Mouse (Mus musculus): ENCODE measurements around the gene Ccdc85c.

The Ccdc85c gene

GRCm38 (mm10) chr12:108238395-108239035 lies 36.7 kb downstream of the Ccdc85c start:
- DNase-seq = no peak

DNA sequence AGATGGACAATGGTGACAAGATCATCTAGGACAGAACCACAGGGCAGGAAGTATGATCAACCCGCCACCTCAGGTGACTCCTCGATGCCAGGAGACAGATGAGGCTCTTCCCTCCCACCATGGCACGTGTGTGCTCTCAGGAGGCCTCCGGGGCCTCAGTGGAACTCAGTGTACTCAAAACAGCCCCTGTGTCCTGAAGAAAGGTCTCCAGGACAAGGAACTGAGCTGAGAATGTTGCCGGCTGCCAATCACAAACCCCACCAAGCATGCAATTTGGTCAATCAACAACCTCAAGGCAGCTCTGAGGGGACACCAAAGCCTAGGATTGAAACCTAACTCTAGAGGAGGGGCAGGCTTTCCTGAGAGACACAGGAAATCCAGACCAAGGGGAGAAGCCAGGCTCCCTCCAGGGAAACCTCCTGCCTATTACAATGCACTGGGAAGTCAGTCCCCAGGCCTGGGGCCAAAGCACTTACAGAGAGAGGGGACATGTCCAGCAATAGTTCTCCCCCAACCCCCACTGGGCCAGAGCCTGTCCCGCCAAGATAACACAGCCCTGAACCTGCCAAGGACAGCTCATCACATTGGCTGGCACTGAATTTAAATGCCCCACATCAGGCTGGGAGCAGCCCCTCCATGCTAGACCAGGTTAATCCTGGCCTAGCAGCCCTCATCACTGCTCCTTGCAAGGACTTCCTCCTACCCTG lies 37.8 kb downstream of the Ccdc85c start:
- peak; percentile 78 to 80 for DNase-seq

GRCm38 (mm10) chr12:108235976-108236555 lies 39.2 kb downstream of the Ccdc85c start:
- DNase-seq = no peak

GRCm38 (mm10) chr12:108234832-108235602 lies 40.2 kb downstream of the Ccdc85c start:
- DNase-seq = no peak

DNA sequence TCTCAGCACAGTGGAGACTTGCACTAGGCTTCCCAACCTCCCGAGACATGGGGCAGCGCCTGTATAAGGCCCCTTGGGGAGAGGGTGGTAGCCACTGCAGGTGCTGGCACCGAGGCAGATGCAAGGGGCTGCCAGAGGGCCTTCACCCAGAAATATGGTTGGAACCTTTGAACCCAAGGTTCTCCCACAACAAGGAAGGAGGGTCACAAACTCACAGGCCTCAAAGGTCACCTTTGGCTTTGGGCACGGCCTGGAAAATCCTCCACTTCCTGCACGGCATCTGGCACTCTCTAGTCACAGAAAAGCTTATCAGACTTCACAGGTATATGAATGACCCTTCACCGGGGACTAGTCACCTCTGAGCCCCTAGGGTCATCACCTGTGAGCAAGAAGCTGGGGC lies 41.5 kb downstream of the Ccdc85c start:
- peak; percentile 60 to 62 for DNase-seq

DNA sequence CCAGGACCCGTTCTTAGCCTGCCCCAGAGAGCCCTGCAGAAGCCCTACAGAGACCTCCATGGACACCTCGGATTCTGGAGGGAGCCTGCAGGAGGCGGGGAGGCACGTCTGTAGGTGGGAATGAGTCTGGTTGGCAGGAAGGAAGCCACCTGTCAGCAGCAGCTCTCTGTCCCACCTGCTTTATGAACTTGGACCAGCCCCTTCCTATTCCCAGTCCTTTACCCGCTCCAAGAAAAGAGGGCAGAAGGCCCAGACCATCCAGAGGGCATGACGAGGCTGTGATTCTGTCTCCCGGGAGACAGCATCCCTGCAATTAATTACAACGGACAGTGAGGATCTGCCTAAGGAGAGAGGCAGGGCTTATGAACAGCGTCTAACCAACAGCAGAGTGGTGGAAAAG lies 43.3 kb downstream of the Ccdc85c start:
- no peak for DNase-seq

DNA sequence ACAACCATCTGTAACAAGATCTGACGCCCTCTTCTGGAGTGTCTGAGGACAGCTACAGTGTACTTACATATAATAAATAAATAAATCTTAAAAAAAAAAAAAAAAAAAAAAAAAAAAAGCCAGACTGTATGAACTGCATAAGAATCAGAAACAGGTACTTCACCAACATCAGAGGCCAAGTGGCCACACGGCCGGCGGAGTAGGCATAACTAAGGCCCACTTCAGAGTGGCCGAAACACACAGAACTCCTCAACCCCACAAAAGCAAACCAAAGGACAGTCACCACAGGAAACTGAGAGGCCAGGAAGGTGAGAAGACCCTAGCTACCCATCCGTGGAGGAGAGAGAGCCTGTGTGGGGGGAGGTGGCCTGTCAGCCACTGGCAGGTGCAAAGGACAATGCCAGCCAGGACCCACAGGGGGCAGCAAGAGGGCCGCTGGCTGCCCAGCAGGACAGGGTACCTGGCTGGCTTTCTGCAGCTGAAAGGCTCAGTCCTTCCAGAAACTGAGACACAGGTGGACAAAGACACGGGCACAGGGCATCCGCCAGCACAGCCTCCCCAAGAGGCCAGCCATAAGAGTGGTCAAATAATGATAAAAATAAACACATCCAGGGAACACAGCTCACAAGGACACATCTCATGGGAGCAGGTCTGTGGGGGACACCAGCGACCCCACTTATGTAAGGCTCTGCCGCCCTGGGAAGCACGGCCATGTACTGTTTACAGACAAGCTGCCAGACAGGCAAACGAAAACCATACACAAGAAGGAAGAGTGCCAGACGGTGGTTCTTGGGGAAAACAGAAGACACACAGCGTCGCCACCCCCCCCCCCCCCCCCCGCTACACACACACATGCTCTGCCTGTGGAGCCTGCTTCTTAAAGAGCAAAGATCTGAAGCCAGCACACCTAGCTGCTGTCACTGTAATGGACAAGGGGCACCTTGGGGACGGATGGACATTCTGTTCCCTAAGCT lies 44.1 kb downstream of the Ccdc85c start:
- DNase-seq = peak; percentile 69 to 78

DNA sequence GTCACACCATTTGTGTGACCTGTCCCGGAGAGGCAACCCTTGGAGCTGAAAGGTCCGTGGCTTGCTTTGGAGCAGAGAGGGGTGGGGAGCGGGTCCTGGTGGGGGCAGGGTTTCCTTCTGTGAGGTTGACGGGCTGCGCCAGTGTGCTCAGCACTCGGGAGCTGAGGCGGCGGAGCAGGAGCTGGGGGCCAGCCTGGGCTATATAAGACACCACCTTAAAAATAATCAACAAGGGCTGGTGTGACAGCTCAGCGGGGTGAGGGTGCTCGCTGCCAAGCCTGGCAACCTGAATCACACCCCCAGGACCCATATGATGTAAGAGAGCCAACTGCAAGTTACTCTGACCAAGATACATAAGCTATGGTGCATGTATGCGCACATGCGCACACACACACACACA lies 45.1 kb downstream of the Ccdc85c start:
- DNase-seq = no peak

- no peak for DNase-seq
Measured at GRCm38 (mm10) chr12:108227527-108227926, 47.7 kb downstream of the Ccdc85c start.

DNA sequence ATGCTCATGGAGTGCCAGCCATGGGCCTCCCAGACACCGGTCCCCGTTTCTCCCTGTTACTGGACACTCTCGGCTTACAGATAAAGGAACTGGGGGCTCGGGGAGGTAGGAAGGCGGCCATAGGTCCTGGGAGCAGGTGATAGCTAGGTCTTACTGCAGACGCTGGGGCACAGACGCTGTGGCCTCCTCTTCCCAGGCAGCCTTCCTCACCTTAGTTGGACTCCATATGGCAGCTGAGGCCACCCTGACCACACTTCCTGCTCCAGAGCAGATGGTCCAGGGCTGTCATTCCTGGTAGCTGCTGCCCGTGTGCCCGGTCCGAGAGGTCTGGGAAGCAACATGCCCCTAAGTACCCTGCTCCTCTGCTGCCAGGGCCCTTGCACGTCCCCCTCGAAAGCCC lies 48.3 kb downstream of the Ccdc85c start:
- DNase-seq = no peak

DNA sequence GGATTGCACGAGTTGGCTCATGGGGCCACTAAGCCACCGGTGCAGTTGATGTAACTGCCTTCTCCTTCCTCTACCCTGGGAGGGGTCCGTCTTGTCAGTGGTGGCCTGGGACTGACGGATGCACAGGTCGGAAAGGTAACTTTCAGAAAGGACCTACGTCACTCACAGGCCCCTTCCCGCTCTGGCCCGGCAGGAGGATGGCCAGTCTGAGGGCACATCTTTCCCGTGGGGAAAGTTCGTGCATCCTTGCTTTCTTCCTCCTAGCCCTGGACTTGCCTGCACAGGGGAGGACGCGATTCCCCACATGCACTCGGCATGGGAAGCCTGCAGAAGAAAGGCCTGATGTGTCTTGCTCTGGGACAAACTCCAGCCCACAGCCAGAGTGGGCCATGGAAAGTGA lies 49.0 kb downstream of the Ccdc85c start:
- DNase-seq = no peak

DNA sequence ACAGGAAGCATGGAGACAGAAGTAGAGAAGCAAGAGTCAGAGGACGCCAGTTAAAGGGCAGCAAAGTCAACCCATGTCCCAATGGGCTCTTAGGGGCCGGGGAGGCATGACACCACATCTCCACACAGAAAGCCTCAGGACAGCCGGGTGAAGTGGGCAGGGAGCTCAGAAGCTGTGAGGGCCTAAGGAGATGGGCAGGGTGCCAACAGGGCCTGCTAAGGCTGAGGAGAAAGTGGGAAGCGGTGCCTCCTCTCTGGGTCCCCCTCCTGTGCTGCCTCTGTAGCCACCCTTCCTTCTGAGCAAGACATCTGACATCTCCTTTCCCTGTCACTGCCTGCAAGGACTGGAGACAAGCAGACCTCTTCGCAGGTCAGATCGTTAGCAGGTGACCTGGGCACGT lies 49.4 kb downstream of the Ccdc85c start:
- DNase-seq = no peak

- DNase-seq = no peak
Measured at GRCm38 (mm10) chr12:108223357-108223756, 51.9 kb downstream of the Ccdc85c start.

- DNase-seq = no peak
Measured at GRCm38 (mm10) chr12:108221712-108222111, 53.5 kb downstream of the Ccdc85c start.

DNA sequence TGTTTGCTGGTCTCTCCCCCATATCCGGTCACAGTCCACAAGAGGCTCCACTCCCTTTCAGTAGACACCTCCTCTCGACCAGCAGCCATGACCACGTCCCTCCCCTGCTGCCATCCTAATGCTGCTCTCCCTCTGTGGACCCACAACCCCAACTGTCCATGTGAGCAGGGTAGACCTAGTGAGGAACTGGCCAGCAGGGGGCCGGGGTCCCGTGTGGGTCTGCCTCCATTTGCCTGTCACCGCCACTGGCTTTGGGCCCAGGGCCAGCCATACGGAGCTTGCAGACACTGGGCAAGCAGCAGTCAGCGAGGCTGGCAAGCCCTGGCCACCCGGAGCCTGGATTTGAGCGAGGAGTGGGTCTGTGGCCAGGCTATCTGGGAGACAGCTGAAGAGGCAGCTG lies 54.0 kb downstream of the Ccdc85c start:
- DNase-seq = no peak

GRCm38 (mm10) chr12:108220621-108221020 lies 54.6 kb downstream of the Ccdc85c start:
- peak in 1 of 2 experiments; percentile 48 for DNase-seq

- DNase-seq = no peak
Measured at GRCm38 (mm10) chr12:108219825-108220616, 55.2 kb downstream of the Ccdc85c start.

DNA sequence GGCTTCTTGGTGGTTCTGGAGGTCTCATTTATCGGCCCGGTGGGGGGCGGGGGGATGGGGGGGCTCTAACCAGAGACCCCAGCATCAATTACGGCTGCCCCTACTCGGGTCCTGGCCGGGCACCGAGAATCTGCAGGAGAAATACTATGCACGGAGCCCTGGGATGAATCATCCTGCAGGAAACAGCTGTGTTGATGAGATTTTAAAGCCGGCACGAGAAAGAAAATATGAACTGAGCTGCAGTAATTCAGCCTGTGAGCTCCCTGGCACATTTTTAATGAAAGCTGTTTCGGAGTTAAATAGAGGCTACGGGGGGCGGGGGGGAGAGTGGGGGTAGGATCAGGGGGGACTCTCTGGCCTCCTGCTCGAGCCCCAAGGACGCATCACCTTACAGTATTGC lies 56.1 kb downstream of the Ccdc85c start:
- DNase-seq = no peak

DNA sequence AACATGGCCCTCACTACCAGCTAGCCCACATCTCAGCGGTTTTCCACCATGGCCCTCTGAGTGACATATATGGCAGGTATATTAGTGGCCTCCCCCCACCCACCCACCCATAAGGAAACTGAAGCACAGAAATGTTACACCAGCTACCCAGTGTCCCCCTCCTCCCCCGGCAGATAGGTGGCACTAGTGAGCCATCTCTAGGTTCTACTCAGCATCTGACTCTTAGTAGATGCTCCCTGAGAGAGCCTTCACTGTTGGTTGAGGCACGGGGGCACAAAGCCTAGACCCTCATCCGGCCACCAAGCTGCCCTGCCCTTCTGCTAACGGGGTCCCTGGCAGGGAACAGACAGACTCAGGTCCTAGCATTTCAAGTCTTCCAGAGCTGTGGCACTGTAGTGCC lies 57.7 kb downstream of the Ccdc85c start:
- peak in 1 of 2 experiments; percentile 69 for DNase-seq

- no peak for DNase-seq
Measured at GRCm38 (mm10) chr12:108216611-108217370, 58.4 kb downstream of the Ccdc85c start.

DNA sequence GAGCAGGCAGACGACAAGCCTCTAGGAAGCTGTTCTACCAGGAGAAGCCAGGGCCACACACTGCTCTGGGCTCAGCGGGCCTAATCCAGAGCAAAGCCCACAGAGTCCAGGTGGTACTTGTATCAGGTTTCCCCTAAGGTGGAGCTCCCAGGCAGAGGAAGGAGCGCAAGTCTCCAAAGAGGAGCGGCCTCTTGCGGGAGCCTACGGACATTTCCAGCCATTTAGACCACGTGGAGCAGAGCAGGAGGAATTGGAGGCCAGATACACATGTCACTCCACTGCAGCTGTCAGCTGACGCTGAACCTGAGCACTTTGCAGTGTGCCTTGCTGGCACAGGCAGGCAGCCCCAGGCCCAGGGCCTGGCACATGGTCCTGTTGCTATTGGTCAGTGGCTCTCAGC lies 60.1 kb downstream of the Ccdc85c start:
- DNase-seq = no peak
